12 mouse cellular contexts compared by ENCODE assay signal in the genomic region with DNA sequence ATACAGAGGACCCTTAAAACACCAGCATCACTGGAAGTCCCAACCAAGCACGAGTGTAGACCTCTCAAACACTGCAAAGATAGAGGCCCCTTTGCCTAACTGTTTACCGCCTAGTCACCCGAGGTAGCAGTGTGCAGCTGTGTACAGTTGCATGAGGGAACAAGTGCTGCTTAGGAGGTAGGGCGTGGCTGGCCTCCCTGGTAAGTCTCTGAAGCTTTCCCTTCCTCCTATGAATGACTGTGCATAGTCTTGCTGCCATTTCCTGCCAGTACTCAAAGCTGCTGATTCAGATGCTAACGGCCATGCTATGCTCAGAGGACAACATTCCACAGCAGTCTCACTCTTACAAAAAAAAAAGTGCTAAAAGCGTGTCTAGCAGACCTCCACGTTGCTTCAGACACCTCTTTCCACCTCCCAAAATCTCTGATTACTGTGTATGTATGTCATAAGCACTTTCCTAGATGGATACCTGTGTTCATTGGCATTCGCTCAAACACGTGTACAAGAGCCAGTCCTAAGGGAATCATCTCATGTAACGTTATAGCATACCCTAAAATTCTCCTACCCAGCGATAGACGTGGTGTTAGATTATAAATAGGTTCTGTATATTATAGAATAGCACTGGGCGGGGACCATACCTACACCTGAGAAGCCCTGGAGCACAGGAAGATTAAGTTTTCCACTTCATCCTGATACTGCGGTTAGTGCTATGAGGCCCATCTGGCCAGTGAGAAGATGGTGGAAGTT. TPM values are rescaled to one million over a fixed set of nuclear protein-coding genes. Genes with fewer than 3 reads are reported as not detected.
DNase-seq lines count a peak whose midpoint lies in the region; ATAC-seq and TF ChIP-seq lines count a peak whose summit lies in the region.
"Had no signal": no experiment of that assay in that cellular context is flagged by ENCODE, and none has a peak within 500 bp of the region (broad histone marks: within the 10 kb centered on the region; RNA-seq: fewer than 3 reads in every experiment).

No protein-coding gene starts in this region.

- peak overlapping the region; percentile 72 for H3K27ac ChIP-seq in limb, embryonic 12.5 days
- no peak overlapping the region for H3K27ac ChIP-seq in forebrain, embryonic 14.5 days (ENCODE audit: low read depth, low read length)
- H3K27ac ChIP-seq: hindbrain, embryonic 15.5 days; neural tube, embryonic 12.5 days had no signal

- H3K4me3 ChIP-seq in G1E (ENCODE audit: low read depth, low read length) = peak overlapping the region; percentile 48; the same call in 1 of the 2 replicates
- H3K4me3 ChIP-seq in limb, embryonic 12.5 days (replicated peaks) = no peak overlapping the region
- no peak overlapping the region for H3K4me3 ChIP-seq in forebrain, embryonic 14.5 days (ENCODE audit: low read depth, low read length)
- H3K4me3 ChIP-seq: hindbrain, embryonic 15.5 days; neural tube, embryonic 12.5 days had no signal

- no peak overlapping the region for H3K9ac ChIP-seq in limb, embryonic 12.5 days (replicated peaks)
- H3K9ac ChIP-seq in forebrain, embryonic 14.5 days (ENCODE audit: low read length) = no peak overlapping the region
- H3K9ac ChIP-seq: hindbrain, embryonic 15.5 days; neural tube, embryonic 12.5 days had no signal

- TF ChIP-seq CTCF in G1E (IDR thresholded peaks at IDR 0.05; ENCODE audit: low read depth, low read length) = no peak

- ATAC-seq in G1E (ENCODE audit: extremely low read depth, insufficient number of reproducible peaks, low FRiP score, poor library complexity, severe bottlenecking) = peak; percentile 92
- ATAC-seq in limb, embryonic 12.5 days (ENCODE audit: insufficient number of reproducible peaks, insufficient read depth, low FRiP score, low TSS enrichment, low read depth) = peak; percentile 57
- peak; percentile 82 for ATAC-seq in monocyte, adult 5-6 weeks (replicated peaks; ENCODE audit: insufficient number of reproducible peaks, low FRiP score, low TSS enrichment, poor library complexity, severe bottlenecking)
- ATAC-seq in forebrain, embryonic 14.5 days = no peak

- peaks cover 31% of the 10 kb centered on the region for H3K4me1 ChIP-seq in G1E (ENCODE audit: insufficient read depth, low read depth, low read length)
- peaks cover 26% of the 10 kb centered on the region for H3K4me1 ChIP-seq in limb, embryonic 12.5 days (replicated peaks)
- no peaks in the 10 kb centered on the region for H3K4me1 ChIP-seq in forebrain, embryonic 14.5 days (ENCODE audit: control insufficient read depth, insufficient read depth, low read length)
- H3K4me1 ChIP-seq: hindbrain, embryonic 15.5 days; neural tube, embryonic 12.5 days had no signal

- DNase-seq in 416B (ENCODE audit: low read depth) (peak; percentile 86), G1E (ENCODE audit: low spot score) (peak; percentile 80)
- DNase-seq in right cerebral cortex, adult 2 months (ENCODE audit: low spot score in 2 of 2) = no peak
- DNase-seq in lung, postnatal 25 days (ENCODE audit: low spot score) = no peak
- no peak for DNase-seq in layer of hippocampus, adult 8-10 months (ENCODE audit: low spot score in 2 of 2)
- no peak for DNase-seq in forebrain, embryonic 14.5 days (ENCODE audit: low spot score)
- DNase-seq: gastrocnemius, postnatal 25 days; left cerebral cortex, postnatal 4 days had no signal

- peak overlapping the region; percentile 1; the same call in 1 of the 2 replicates for H3K4me2 ChIP-seq in limb, embryonic 12.5 days
- no peak overlapping the region for H3K4me2 ChIP-seq in forebrain, embryonic 14.5 days (ENCODE audit: low read length)
- H3K4me2 ChIP-seq: hindbrain, embryonic 15.5 days; neural tube, embryonic 12.5 days had no signal

- peaks cover 9% of the 10 kb centered on the region for H3K36me3 ChIP-seq in G1E (replicated peaks)
- H3K36me3 ChIP-seq in limb, embryonic 12.5 days = 0 out of 2 replicates have a peak, but pooled peaks cover 7% of the 10 kb centered on the region
- no peaks in the 10 kb centered on the region for H3K36me3 ChIP-seq in forebrain, embryonic 14.5 days (ENCODE audit: control insufficient read depth, insufficient read depth, low read length)
- H3K36me3 ChIP-seq: hindbrain, embryonic 15.5 days; neural tube, embryonic 12.5 days had no signal

- 0 out of 2 replicates have a peak, but pooled peaks cover 4% of the 10 kb centered on the region for H3K9me3 ChIP-seq in G1E (replicated peaks)
- H3K9me3 ChIP-seq in limb, embryonic 12.5 days = no peaks in the 10 kb centered on the region; the same call in 1 of the 2 replicates
- H3K9me3 ChIP-seq in forebrain, embryonic 14.5 days (replicated peaks; ENCODE audit: control insufficient read depth, low read length) = no peaks in the 10 kb centered on the region
- H3K9me3 ChIP-seq: hindbrain, embryonic 15.5 days; neural tube, embryonic 12.5 days had no signal

- 31% methylated on average over 14 of the region's 14 CpGs for WGBS in limb, embryonic 12.5 days
- WGBS in forebrain, embryonic 14.5 days = 83% methylated on average over 14 of the region's 14 CpGs

- H3K27me3 ChIP-seq in G1E (ENCODE audit: insufficient read depth, low read length) = no peaks in the 10 kb centered on the region
- no peaks in the 10 kb centered on the region for H3K27me3 ChIP-seq in limb, embryonic 12.5 days
- no peaks in the 10 kb centered on the region for H3K27me3 ChIP-seq in forebrain, embryonic 14.5 days (replicated peaks; ENCODE audit: control insufficient read depth, insufficient read depth, low read length)
- H3K27me3 ChIP-seq: hindbrain, embryonic 15.5 days; neural tube, embryonic 12.5 days had no signal

RNA-seq across cellular contexts. Expression of a gene that starts 38.4 kb away (rescaled TPM):
- total RNA-seq in G1E (2014; fragmentation: Nextera tagmentation) (62.6 and 63.2 TPM in 2 replicates), G1E (2017) (68.8 and 73.1 TPM in 2 replicates)
- 197 and 273 TPM in 2 replicates for polyA plus RNA-seq in G1E (2012)
- 89.1 and 92.6 TPM in 2 replicates for polyA plus RNA-seq in limb, embryonic 12.5 days (2016; fragmentation: Nextera tagmentation; extraction: Ambion mirVana)
- 11.0 to 12.3 TPM (median 11.4 TPM) in 3 replicates for total RNA-seq in monocyte, adult 5-6 weeks (2017)
- 10 to 100 TPM; 54.8 to 58.1 (median 55.9) TPM for total RNA-seq in layer of hippocampus, adult 8-10 months (2022)
- polyA plus RNA-seq in forebrain, embryonic 14.5 days (2014; fragmentation: Nextera tagmentation; extraction: Ambion mirVana) = 37.5 and 49.9 TPM in 2 replicates

RNA-seq across cellular contexts. Expression of a gene that starts 57.6 kb away (rescaled TPM):
- total RNA-seq in G1E (2014; fragmentation: Nextera tagmentation) = 13.8 and 18.3 TPM in 2 replicates
- 103 and 117 TPM in 2 replicates for total RNA-seq in G1E (2017)
- polyA plus RNA-seq in G1E (2012) = 1.9 and 2.0 TPM in 2 replicates
- polyA plus RNA-seq in limb, embryonic 12.5 days (2016; fragmentation: Nextera tagmentation; extraction: Ambion mirVana) = 85.9 and 94.0 TPM in 2 replicates
- total RNA-seq in monocyte, adult 5-6 weeks (2017) = 60.6 to 75.0 TPM (median 69.6 TPM) in 3 replicates
- 10 to 100 TPM; 27.2 to 45.2 (median 37.3) TPM for total RNA-seq in layer of hippocampus, adult 8-10 months (2022)
- 73.1 and 96.9 TPM in 2 replicates for polyA plus RNA-seq in forebrain, embryonic 14.5 days (2014; fragmentation: Nextera tagmentation; extraction: Ambion mirVana)

Comparison
In these comparisons a context has a peak if more than half of its experiments do, and no peak if none do; other contexts are left out.
1. DNase-seq: peak in 416B (single experiment) and G1E (single experiment); none in right cerebral cortex, adult 2 months (0 of 2), lung, postnatal 25 days (single experiment), layer of hippocampus, adult 8-10 months (0 of 2) and forebrain, embryonic 14.5 days (single experiment).